Mouse (Mus musculus) liver, adult 2 months (tissue): Measurements from ENCODE around the gene Trappc3.

Experiments
- CTCF ChIP-seq: fragments of 200-500 bp; IDR thresholded peaks from 2 replicates; pipeline ENCODE4 v1.5.1; 2011; ENCODE audit warnings: low read depth, low read length, control low read depth
- POLR2A ChIP-seq: fragments of 200-500 bp; IDR thresholded peaks from 2 replicates; pipeline ENCODE4 v1.6.1; 2011; ENCODE audit warnings: low read length, control low read depth; ENCODE audit not compliant: insufficient read depth; ENCODE audit errors: extremely low read depth

GRCm38 (mm10) chr4:126306058-126306457, 43.9 kb downstream of the Trappc3 start:
- no peak for TF ChIP-seq POLR2A
- TF ChIP-seq CTCF = peak; percentile 15; the same call in 1 of the 2 replicates
